Mouse (Mus musculus) cortical plate, adult 2 months (tissue): ENCODE data around the gene Ncapd2.

ENCODE experiments used
- CTCF ChIP-seq: fragments of 200-500 bp; IDR thresholded peaks from 2 replicates; pipeline ENCODE4 v1.5.1; 2011; ENCODE audit warnings: mild to moderate bottlenecking, control low read depth, low read length; ENCODE audit not compliant: insufficient read depth; ENCODE audit errors: extremely low read depth
- POLR2A ChIP-seq: fragments of 200-500 bp; IDR thresholded peaks from 2 replicates; pipeline ENCODE4 v1.6.1; 2011; ENCODE audit warnings: mild to moderate bottlenecking, low read length, control low read depth; ENCODE audit not compliant: insufficient read depth; ENCODE audit errors: extremely low read depth

- no peak for TF ChIP-seq CTCF
- TF ChIP-seq POLR2A: no peak
Measured at GRCm38 (mm10) chr6:125192841-125193240, 1.3 kb upstream of the Ncapd2 start.
